Mouse (Mus musculus): ENCODE measurements around the gene Dpyd.

GRCm38 (mm10) chr3:119063642-119064041 is 501.7 kb downstream of the Dpyd start:
- no peak for TF ChIP-seq CTCF (IDR thresholded peaks at IDR 0.05; ENCODE audit: borderline replicate concordance, insufficient read depth, low read depth, low read length)
- TF ChIP-seq POLR2A (IDR thresholded peaks at IDR 0.05; ENCODE audit: borderline replicate concordance, insufficient read depth, low read length): no peak

All from cerebellum, adult 2 months (tissue).